Mouse (Mus musculus) bone marrow macrophage, adult 2 months (primary cell): Measurements from ENCODE around the gene Aldh3b1.

ENCODE experiments used
- CTCF ChIP-seq: IDR thresholded peaks from 2 replicates; pipeline ENCODE4 v1.5.1; 2012; ENCODE audit warnings: low read depth, mild to moderate bottlenecking, low read length, moderate library complexity
- POLR2A ChIP-seq: IDR thresholded peaks from 2 replicates; pipeline ENCODE4 v1.6.1; 2012; ENCODE audit warnings: mild to moderate bottlenecking, low read depth, low read length, borderline replicate concordance

DNA sequence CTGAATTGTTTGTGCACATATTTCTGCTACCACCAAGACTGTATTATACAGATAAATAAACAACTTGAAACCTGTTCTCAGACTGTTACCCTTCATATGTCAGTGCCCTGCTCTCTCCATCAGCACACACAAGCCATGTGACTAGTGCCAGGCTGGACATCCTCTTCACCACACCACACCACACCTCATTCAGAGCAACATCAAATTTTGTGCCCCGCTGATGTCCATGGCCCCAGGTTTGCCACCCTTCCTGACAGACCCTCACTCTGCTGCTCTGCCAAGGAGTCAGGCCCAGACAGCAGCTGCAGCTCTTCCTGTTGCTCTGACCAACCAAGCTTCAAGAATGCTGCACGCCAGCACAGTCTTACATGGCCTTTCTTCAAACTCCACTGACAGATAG, 35.3 kb downstream of the Aldh3b1 start:
- TF ChIP-seq CTCF: no peak
- TF ChIP-seq POLR2A: no peak
